Mouse (Mus musculus): ENCODE measurements around the gene Vamp9. TPM values are rescaled to one million over a fixed set of nuclear protein-coding genes. Genes with fewer than 3 reads are reported as not detected.

Gene Vamp9
- polyA plus RNA-seq, 1 experiment from 2014 or later = 0.64 TPM

- 86% methylated on average over 2 of the region's 2 CpGs for WGBS (ENCODE audit: insufficient replicate concordance)
- Histone ChIP-seq H3K27ac (ENCODE audit: low read depth, low read length) (no peak overlapping the region), H3K4me1 (ENCODE audit: control insufficient read depth, insufficient read depth, low read length) (no peaks in the 10 kb centered on the region), H3K4me2 (no peak overlapping the region), H3K27me3 (ENCODE audit: control insufficient read depth, insufficient read depth, low read length) (no peaks in the 10 kb centered on the region), H3K36me3 (ENCODE audit: control insufficient read depth, insufficient read depth, low read length) (peaks cover 17% of the 10 kb centered on the region), H3K9ac (ENCODE audit: low read depth, low read length) (no peak overlapping the region), H3K4me3 (ENCODE audit: low read depth, low read length) (no peak overlapping the region), H3K9me3 (replicated peaks; ENCODE audit: control insufficient read depth, low read length) (no peaks in the 10 kb centered on the region)
- no peak for ATAC-seq (replicated peaks; ENCODE audit: insufficient number of reproducible peaks, low FRiP score, low TSS enrichment)
Measured at GRCm38 (mm10) chr5:99959236-99959936, 53.3 kb downstream of the Vamp9 start.

- Histone ChIP-seq H3K27me3 (ENCODE audit: control insufficient read depth, insufficient read depth, low read length) (no peaks in the 10 kb centered on the region), H3K9me3 (replicated peaks; ENCODE audit: control insufficient read depth, low read length) (no peaks in the 10 kb centered on the region), H3K4me2 (no peak overlapping the region), H3K27ac (ENCODE audit: low read depth, low read length) (no peak overlapping the region), H3K36me3 (ENCODE audit: control insufficient read depth, insufficient read depth, low read length) (peaks cover 19% of the 10 kb centered on the region), H3K4me3 (ENCODE audit: low read depth, low read length) (no peak overlapping the region), H3K9ac (ENCODE audit: low read depth, low read length) (no peak overlapping the region), H3K4me1 (ENCODE audit: control insufficient read depth, insufficient read depth, low read length) (no peaks in the 10 kb centered on the region)
- WGBS (ENCODE audit: insufficient replicate concordance) = 86% methylated on average over 2 of the region's 2 CpGs
- ATAC-seq (replicated peaks; ENCODE audit: insufficient number of reproducible peaks, low FRiP score, low TSS enrichment) = no peak
Measured at GRCm38 (mm10) chr5:99959960-99960359, 53.9 kb downstream of the Vamp9 start.

GRCm38 (mm10) chr5:99973941-99974340, 67.9 kb downstream of the Vamp9 start:
- no peak overlapping the region for H3K4me3 ChIP-seq (ENCODE audit: low read depth, low read length)
- no peaks in the 10 kb centered on the region for H3K27me3 ChIP-seq (ENCODE audit: control insufficient read depth, insufficient read depth, low read length)
- peaks cover 29% of the 10 kb centered on the region for H3K4me1 ChIP-seq (ENCODE audit: control insufficient read depth, insufficient read depth, low read length)
- H3K36me3 ChIP-seq (ENCODE audit: control insufficient read depth, insufficient read depth, low read length) = peaks cover 3% of the 10 kb centered on the region; the same call in 1 of the 2 replicates
- H3K4me2 ChIP-seq = peak overlapping the region; percentile 50
- ATAC-seq (replicated peaks; ENCODE audit: insufficient number of reproducible peaks, low FRiP score, low TSS enrichment) = no peak
- no peak overlapping the region for H3K27ac ChIP-seq (ENCODE audit: low read depth, low read length)
- H3K9ac ChIP-seq (ENCODE audit: low read depth, low read length) = no peak overlapping the region
- H3K9me3 ChIP-seq (replicated peaks; ENCODE audit: control insufficient read depth, low read length) = no peaks in the 10 kb centered on the region
- 13% methylated on average over 2 of the region's 2 CpGs for WGBS (ENCODE audit: insufficient replicate concordance)

GRCm38 (mm10) chr5:99975061-99975460, 69.0 kb downstream of the Vamp9 start:
- Histone ChIP-seq H3K27ac (ENCODE audit: low read depth, low read length) (no peak overlapping the region), H3K36me3 (ENCODE audit: control insufficient read depth, insufficient read depth, low read length) (peaks cover 3% of the 10 kb centered on the region; the same call in 1 of the 2 replicates), H3K27me3 (ENCODE audit: control insufficient read depth, insufficient read depth, low read length) (no peaks in the 10 kb centered on the region), H3K9ac (ENCODE audit: low read depth, low read length) (no peak overlapping the region), H3K4me1 (ENCODE audit: control insufficient read depth, insufficient read depth, low read length) (peaks cover 26% of the 10 kb centered on the region), H3K4me2 (peak overlapping the region; percentile 50), H3K4me3 (ENCODE audit: low read depth, low read length) (peak overlapping the region; percentile 22), H3K9me3 (replicated peaks; ENCODE audit: control insufficient read depth, low read length) (no peaks in the 10 kb centered on the region)
- ATAC-seq (replicated peaks; ENCODE audit: insufficient number of reproducible peaks, low FRiP score, low TSS enrichment) = no peak
- 49% methylated on average over 4 of the region's 4 CpGs for WGBS (ENCODE audit: insufficient replicate concordance)

GRCm38 (mm10) chr5:99975776-99976175, 69.7 kb downstream of the Vamp9 start:
- Histone ChIP-seq H3K9ac (ENCODE audit: low read depth, low read length) (no peak overlapping the region), H3K4me1 (ENCODE audit: control insufficient read depth, insufficient read depth, low read length) (peaks cover 26% of the 10 kb centered on the region), H3K27ac (ENCODE audit: low read depth, low read length) (no peak overlapping the region), H3K36me3 (ENCODE audit: control insufficient read depth, insufficient read depth, low read length) (peaks cover 2% of the 10 kb centered on the region; the same call in 1 of the 2 replicates), H3K4me2 (peak overlapping the region; percentile 86), H3K9me3 (replicated peaks; ENCODE audit: control insufficient read depth, low read length) (no peaks in the 10 kb centered on the region), H3K27me3 (ENCODE audit: control insufficient read depth, insufficient read depth, low read length) (no peaks in the 10 kb centered on the region), H3K4me3 (ENCODE audit: low read depth, low read length) (peak overlapping the region; percentile 30)
- ATAC-seq (replicated peaks; ENCODE audit: insufficient number of reproducible peaks, low FRiP score, low TSS enrichment) = no peak
- WGBS (ENCODE audit: insufficient replicate concordance) = 62% methylated on average over 1 of the region's 1 CpGs

- Histone ChIP-seq H3K36me3 (ENCODE audit: control insufficient read depth, insufficient read depth, low read length) (no peaks in the 10 kb centered on the region), H3K9me3 (replicated peaks; ENCODE audit: control insufficient read depth, low read length) (no peaks in the 10 kb centered on the region), H3K9ac (ENCODE audit: low read depth, low read length) (peak overlapping the region; percentile 99), H3K4me1 (ENCODE audit: control insufficient read depth, insufficient read depth, low read length) (peaks cover 26% of the 10 kb centered on the region), H3K27ac (ENCODE audit: low read depth, low read length) (no peak overlapping the region), H3K4me3 (ENCODE audit: low read depth, low read length) (peak overlapping the region; percentile 97), H3K4me2 (peak overlapping the region; percentile 86), H3K27me3 (ENCODE audit: control insufficient read depth, insufficient read depth, low read length) (no peaks in the 10 kb centered on the region)
- WGBS (ENCODE audit: insufficient replicate concordance) = 16% methylated on average over 8 of the region's 8 CpGs
- ATAC-seq (replicated peaks; ENCODE audit: insufficient number of reproducible peaks, low FRiP score, low TSS enrichment) = no peak
Measured at GRCm38 (mm10) chr5:99976334-99976955, 70.4 kb downstream of the Vamp9 start.

GRCm38 (mm10) chr5:99977516-99978301, 71.7 kb downstream of the Vamp9 start:
- peak overlapping the region; percentile 99 for H3K9ac ChIP-seq (ENCODE audit: low read depth, low read length)
- WGBS (ENCODE audit: insufficient replicate concordance) = 0% methylated on average over 44 of the region's 50 CpGs
- no peaks in the 10 kb centered on the region for H3K27me3 ChIP-seq (ENCODE audit: control insufficient read depth, insufficient read depth, low read length)
- H3K4me1 ChIP-seq (ENCODE audit: control insufficient read depth, insufficient read depth, low read length) = peaks cover 26% of the 10 kb centered on the region
- no peaks in the 10 kb centered on the region for H3K36me3 ChIP-seq (ENCODE audit: control insufficient read depth, insufficient read depth, low read length)
- H3K4me3 ChIP-seq (ENCODE audit: low read depth, low read length) = peak overlapping the region; percentile 97
- peak overlapping the region; percentile 100 for H3K27ac ChIP-seq (ENCODE audit: low read depth, low read length)
- peak; percentile 58 for ATAC-seq (replicated peaks; ENCODE audit: insufficient number of reproducible peaks, low FRiP score, low TSS enrichment)
- no peaks in the 10 kb centered on the region for H3K9me3 ChIP-seq (replicated peaks; ENCODE audit: control insufficient read depth, low read length)
- peak overlapping the region; percentile 86 for H3K4me2 ChIP-seq

- Histone ChIP-seq H3K9me3 (replicated peaks; ENCODE audit: control insufficient read depth, low read length) (no peaks in the 10 kb centered on the region), H3K9ac (ENCODE audit: low read depth, low read length) (peak within 1 kb of the TSS; percentile 99), H3K27ac (ENCODE audit: low read depth, low read length) (peak within 1 kb of the TSS; percentile 100), H3K27me3 (ENCODE audit: control insufficient read depth, insufficient read depth, low read length) (no peaks in the 10 kb centered on the region), H3K4me1 (ENCODE audit: control insufficient read depth, insufficient read depth, low read length) (peaks cover 16% of the 10 kb centered on the region), H3K4me3 (ENCODE audit: low read depth, low read length) (peak within 1 kb of the TSS; percentile 97), H3K36me3 (ENCODE audit: control insufficient read depth, insufficient read depth, low read length) (no peaks in the 10 kb centered on the region), H3K4me2 (peak within 1 kb of the TSS; percentile 86)
- WGBS (ENCODE audit: insufficient replicate concordance) = under 1% methylated on average over 85 of the region's 97 CpGs
- ATAC-seq (replicated peaks; ENCODE audit: insufficient number of reproducible peaks, low FRiP score, low TSS enrichment) = peak; percentile 95
Measured at GRCm38 (mm10) chr5:99978699-99979442, 72.8 kb downstream of the Vamp9 start, which contains the start of the genes Hnrnpd and 4930524J08Rik. Gene Hnrnpd (minus strand): TSS chr5:99978938. Gene 4930524J08Rik (plus strand): TSS chr5:99979061.

Measured in heart, embryonic 11.5 days (tissue).